Comparison of ENCODE assay signal across 8 mouse cellular contexts in genomic region chr10:93165416-93166381, GRCm38 (mm10). TPM values are rescaled to one million over a fixed set of nuclear protein-coding genes. Genes with fewer than 3 reads are reported as not detected.
A peak's percentile ranks its signal among the peaks of the same experiment; 100 is the strongest.
DNase-seq lines count a peak whose midpoint lies in the region; ATAC-seq and TF ChIP-seq lines count a peak whose summit lies in the region.

No protein-coding gene starts in this region.

- peak overlapping the region; percentile 90 for H3K27ac ChIP-seq in ES-Bruce4 (ENCODE audit: insufficient read depth, low read length)
- H3K27ac ChIP-seq in forebrain, embryonic 11.5 days (ENCODE audit: low read depth, low read length), result peak overlapping the region; percentile 62; the same call in 1 of the 2 replicates
- peak overlapping the region; percentile 13 for H3K27ac ChIP-seq in limb, embryonic 14.5 days (replicated peaks; ENCODE audit: low read depth, low read length)
- H3K27ac ChIP-seq in neural tube, embryonic 15.5 days (replicated peaks), result peak overlapping the region; percentile 43

- peak overlapping the region; percentile 58 for H3K9ac ChIP-seq in ES-Bruce4 (ENCODE audit: low read depth, poor library complexity, severe bottlenecking)
- peak overlapping the region; percentile 35; the same call in 1 of the 2 replicates for H3K9ac ChIP-seq in forebrain, embryonic 11.5 days (ENCODE audit: low read length)
- H3K9ac ChIP-seq in limb, embryonic 14.5 days (ENCODE audit: low read depth, low read length, severe bottlenecking), result no peak overlapping the region
- no peak overlapping the region for H3K9ac ChIP-seq in neural tube, embryonic 15.5 days (replicated peaks)

- TF ChIP-seq CTCF in ES-Bruce4 (IDR thresholded peaks at IDR 0.05; ENCODE audit: low read depth, low read length), result no peak

- DNase-seq in frontal cortex, postnatal 25 days (ENCODE audit: low spot score in 2 of 2), result no peak
- no peak for DNase-seq in forebrain, embryonic 11.5 days (ENCODE audit: low spot score)
- peak; percentile 22 for DNase-seq in limb, embryonic 14.5 days (ENCODE audit: low spot score)
- DNase-seq in cerebellum, adult 9-11 months, result no peak
- DNase-seq in layer of hippocampus, adult 9-10 months (ENCODE audit: low spot score), result no peak

- H3K36me3 ChIP-seq in ES-Bruce4 (ENCODE audit: control insufficient read depth, insufficient read depth, low read length, poor library complexity, severe bottlenecking), result no peaks in the 10 kb centered on the region
- no peaks in the 10 kb centered on the region for H3K36me3 ChIP-seq in forebrain, embryonic 11.5 days (ENCODE audit: control insufficient read depth, insufficient read depth, low read length)
- no peaks in the 10 kb centered on the region for H3K36me3 ChIP-seq in limb, embryonic 14.5 days (ENCODE audit: control insufficient read depth, insufficient read depth, low read length)
- no peaks in the 10 kb centered on the region for H3K36me3 ChIP-seq in neural tube, embryonic 15.5 days

- no peaks in the 10 kb centered on the region for H3K4me1 ChIP-seq in ES-Bruce4 (ENCODE audit: control insufficient read depth, insufficient read depth, low read length)
- peaks cover 13% of the 10 kb centered on the region for H3K4me1 ChIP-seq in forebrain, embryonic 11.5 days (replicated peaks; ENCODE audit: control insufficient read depth, insufficient read depth, low read length)
- peaks cover 20% of the 10 kb centered on the region for H3K4me1 ChIP-seq in limb, embryonic 14.5 days (ENCODE audit: control insufficient read depth, insufficient read depth, low read length)
- H3K4me1 ChIP-seq in neural tube, embryonic 15.5 days, result peaks cover 45% of the 10 kb centered on the region

- TF ChIP-seq POLR2A in ES-Bruce4 (IDR thresholded peaks at IDR 0.05; ENCODE audit: insufficient read depth, low read length), result no peak
- no peak for TF ChIP-seq POLR2A in limb, embryonic 14.5 days (IDR thresholded peaks at IDR 0.05; ENCODE audit: borderline replicate concordance, extremely low read depth, insufficient read depth, insufficient read length)

- 4% methylated on average over 14 of the region's 14 CpGs for whole genome bisulfite sequencing in forebrain, embryonic 11.5 days
- 33% methylated on average over 14 of the region's 14 CpGs for WGBS in limb, embryonic 14.5 days
- 11% methylated on average over 14 of the region's 14 CpGs for WGBS in neural tube, embryonic 15.5 days

- ATAC-seq in frontal cortex, adult (ENCODE audit: low TSS enrichment), result peak; percentile 45
- ATAC-seq in forebrain, embryonic 11.5 days (replicated peaks; ENCODE audit: low FRiP score), result no peak
- no peak for ATAC-seq in limb, embryonic 14.5 days (ENCODE audit: low FRiP score, low read depth)
- ATAC-seq in neural tube, embryonic 15.5 days (ENCODE audit: low FRiP score), result no peak

- H3K9me3 ChIP-seq in ES-Bruce4 (replicated peaks; ENCODE audit: control insufficient read depth, insufficient read depth, low read length, poor library complexity, severe bottlenecking), result no peaks in the 10 kb centered on the region
- no peaks in the 10 kb centered on the region for H3K9me3 ChIP-seq in forebrain, embryonic 11.5 days (ENCODE audit: control insufficient read depth, low read length)
- no peaks in the 10 kb centered on the region for H3K9me3 ChIP-seq in limb, embryonic 14.5 days (ENCODE audit: control insufficient read depth, low read length)
- no peaks in the 10 kb centered on the region for H3K9me3 ChIP-seq in neural tube, embryonic 15.5 days (replicated peaks)

- no peak for TF ChIP-seq EP300 in ES-Bruce4 (IDR thresholded peaks at IDR 0.05; ENCODE audit: insufficient read depth, low read depth, low read length)

- H3K4me3 ChIP-seq in ES-Bruce4 (ENCODE audit: low read depth, low read length), result peak overlapping the region; percentile 38
- no peak overlapping the region for H3K4me3 ChIP-seq in forebrain, embryonic 11.5 days (ENCODE audit: low read depth, low read length)
- H3K4me3 ChIP-seq in limb, embryonic 14.5 days (replicated peaks; ENCODE audit: low read length), result no peak overlapping the region
- H3K4me3 ChIP-seq in neural tube, embryonic 15.5 days (replicated peaks), result 0 out of 2 replicates have a peak overlapping the region, but pooled peaks have one; percentile 1

- H3K4me2 ChIP-seq in forebrain, embryonic 11.5 days (ENCODE audit: low read depth, low read length, severe bottlenecking), result peak overlapping the region; percentile 38
- H3K4me2 ChIP-seq in limb, embryonic 14.5 days (replicated peaks; ENCODE audit: low read depth, low read length, severe bottlenecking), result no peak overlapping the region; the same call in 1 of the 2 replicates
- H3K4me2 ChIP-seq in neural tube, embryonic 15.5 days, result peak overlapping the region; percentile 37

- H3K27me3 ChIP-seq in ES-Bruce4 (ENCODE audit: control insufficient read depth, insufficient read depth, low read length, poor library complexity, severe bottlenecking), result no peaks in the 10 kb centered on the region
- H3K27me3 ChIP-seq in forebrain, embryonic 11.5 days (ENCODE audit: control insufficient read depth, insufficient read depth, low read length), result no peaks in the 10 kb centered on the region
- no peaks in the 10 kb centered on the region for H3K27me3 ChIP-seq in limb, embryonic 14.5 days (ENCODE audit: control insufficient read depth, insufficient read depth, low read length)
- H3K27me3 ChIP-seq in neural tube, embryonic 15.5 days (replicated peaks), result no peaks in the 10 kb centered on the region

RNA-seq across cellular contexts. Expression of gene Cdk17, which starts 5.0 kb away (rescaled TPM):
- 42.9 and 44.2 TPM in 2 replicates for polyA plus RNA-seq in ES-Bruce4 (2011; ENCODE audit: insufficient read depth, insufficient read length, low read depth, missing spikeins)
- 34.4 and 37.4 TPM in 2 replicates for polyA plus RNA-seq in forebrain, embryonic 11.5 days (2014; fragmentation: Nextera tagmentation; extraction: Ambion mirVana)
- 25.9 and 28.0 TPM in 2 replicates for polyA plus RNA-seq in limb, embryonic 14.5 days (2012; rRNA removed)
- 23.6 and 24.7 TPM in 2 replicates for polyA plus RNA-seq in limb, embryonic 14.5 days (2014; fragmentation: Nextera tagmentation; extraction: Ambion mirVana)
- 39.5 and 41.2 TPM in 2 replicates for polyA plus RNA-seq in neural tube, embryonic 15.5 days (2015; fragmentation: Nextera tagmentation; extraction: Ambion mirVana)

Comparison
In these comparisons a context has a peak if more than half of its experiments do, and no peak if none do; other contexts are left out.
1. H3K27ac ChIP-seq: peak in every context shown above with its lines; median percentile 90 in ES-Bruce4; 62 in forebrain, embryonic 11.5 days; 43 in neural tube, embryonic 15.5 days; 13 in limb, embryonic 14.5 days.
2. H3K4me3 ChIP-seq: peak in ES-Bruce4 (single experiment) and neural tube, embryonic 15.5 days (single experiment); none in forebrain, embryonic 11.5 days (single experiment) and limb, embryonic 14.5 days (single experiment).
3. H3K9ac ChIP-seq: peak in ES-Bruce4 (single experiment) and forebrain, embryonic 11.5 days (single experiment); none in limb, embryonic 14.5 days (single experiment) and neural tube, embryonic 15.5 days (single experiment).